Mouse (Mus musculus) midbrain, embryonic 16.5 days (tissue): ENCODE data around the gene Slc48a1. TPM values are rescaled to one million over a fixed set of nuclear protein-coding genes. Genes with fewer than 3 reads are reported as not detected.

Source experiments
- ATAC-seq: fragments of 200-750 bp; cut with Nextera tagmentation; 2 replicates; pipeline ENCODE4 v1.8.0; 2017; ENCODE audit warnings: moderate TSS enrichment
- H3K27ac ChIP-seq: fragments of 300-500 bp; sonication (generic); 2 replicates; pipeline ENCODE4 v1.5.1; 2014; ENCODE audit warnings: mild to moderate bottlenecking, low read length, mixed read lengths
- H3K27me3 ChIP-seq: fragments of 300-500 bp; sonication (generic); 2 replicates; pipeline ENCODE4 v1.6.1; 2014; ENCODE audit warnings: low read depth, low read length, mixed read lengths; ENCODE audit not compliant: control insufficient read depth, insufficient read depth
- H3K36me3 ChIP-seq: fragments of 300-500 bp; sonication (generic); 2 replicates; pipeline ENCODE4 v1.6.1; 2014; ENCODE audit warnings: mild to moderate bottlenecking, low read length, moderate library complexity, mixed read lengths; ENCODE audit not compliant: control insufficient read depth, insufficient read depth
- H3K4me1 ChIP-seq: fragments of 300-500 bp; sonication (generic); 2 replicates; pipeline ENCODE4 v1.6.1; 2014; ENCODE audit warnings: mild to moderate bottlenecking, low read length, mixed read lengths; ENCODE audit not compliant: control insufficient read depth, insufficient read depth
- H3K4me2 ChIP-seq: fragments of 300-500 bp; sonication (generic); 2 replicates; pipeline ENCODE4 v1.6.1; 2014; ENCODE audit warnings: mild to moderate bottlenecking, low read length, mixed read lengths
- H3K4me3 ChIP-seq: fragments of 300-500 bp; sonication (generic); 2 replicates; pipeline ENCODE4 v1.5.1; 2014; ENCODE audit warnings: low read depth, mild to moderate bottlenecking, low read length, moderate library complexity, mixed read lengths
- H3K9ac ChIP-seq: fragments of 300-500 bp; sonication (generic); 2 replicates; pipeline ENCODE4 v1.6.1; 2014; ENCODE audit warnings: low read depth, low read length, mixed read lengths
- H3K9me3 ChIP-seq: fragments of 300-500 bp; sonication (generic); replicated peaks from 2 replicates; pipeline ENCODE4 v1.6.1; 2014; ENCODE audit warnings: mild to moderate bottlenecking, low read length, mixed read lengths; ENCODE audit not compliant: control insufficient read depth, poor library complexity, severe bottlenecking
- WGBS: fragments of 180-500 bp; shearing (Covaris S2); extraction: QIAGEN DNeasy Blood & Tissue Kit; methylation state at CpG from one replicate; pipeline ENCODE4 v1.1.7; 2014; 5-methylcytosine and 5-hydroxymethylcytosine counted together
- polyA plus RNA-seq: library from polyadenylated mRNA; unstranded; fragments of >200 nt; fragmentation: Nextera tagmentation; extraction: Ambion mirVana; gene quantifications from 2 replicates; pipeline ENCODE4 v1.2.1, GENCODE M21; 2015

Slc48a1 gene
- polyA plus RNA-seq, 1 experiment from 2014 or later: 100 TPM

GRCm38 (mm10) chr15:97781961-97782748 lies 3.8 kb downstream of the Slc48a1 start:
- no peak overlapping the region for H3K27ac ChIP-seq
- peaks cover 18% of the 10 kb centered on the region; the same call in 1 of the 2 replicates for H3K4me1 ChIP-seq
- no peaks in the 10 kb centered on the region for H3K9me3 ChIP-seq
- WGBS: 8% methylated on average over 24 of the region's 24 CpGs
- H3K36me3 ChIP-seq: no peaks in the 10 kb centered on the region
- ATAC-seq: no peak
- peaks cover 3% of the 10 kb centered on the region; the same call in 1 of the 2 replicates for H3K27me3 ChIP-seq
- H3K9ac ChIP-seq: no peak overlapping the region
- no peak overlapping the region for H3K4me2 ChIP-seq
- no peak overlapping the region for H3K4me3 ChIP-seq

GRCm38 (mm10) chr15:97782749-97783105 lies 4.4 kb downstream of the Slc48a1 start:
- peaks cover 3% of the 10 kb centered on the region; the same call in 1 of the 2 replicates for H3K27me3 ChIP-seq
- H3K9ac ChIP-seq: no peak overlapping the region
- H3K36me3 ChIP-seq: no peaks in the 10 kb centered on the region
- no peak overlapping the region for H3K4me3 ChIP-seq
- 4% methylated on average over 9 of the region's 9 CpGs for WGBS
- H3K4me2 ChIP-seq: no peak overlapping the region
- ATAC-seq: no peak
- H3K4me1 ChIP-seq: peaks cover 19% of the 10 kb centered on the region; the same call in 1 of the 2 replicates
- H3K27ac ChIP-seq: no peak overlapping the region
- H3K9me3 ChIP-seq: no peaks in the 10 kb centered on the region

GRCm38 (mm10) chr15:97784092-97784559 lies 5.8 kb downstream of the Slc48a1 start:
- peak overlapping the region; percentile 93 for H3K9ac ChIP-seq
- 4% methylated on average over 29 of the region's 39 CpGs for whole genome bisulfite sequencing
- peak; percentile 87 for ATAC-seq
- no peaks in the 10 kb centered on the region for H3K9me3 ChIP-seq
- H3K27me3 ChIP-seq: peaks cover 3% of the 10 kb centered on the region; the same call in 1 of the 2 replicates
- peak overlapping the region; percentile 81 for H3K4me2 ChIP-seq
- peaks cover 19% of the 10 kb centered on the region; the same call in 1 of the 2 replicates for H3K4me1 ChIP-seq
- no peaks in the 10 kb centered on the region for H3K36me3 ChIP-seq
- peak overlapping the region; percentile 75 for H3K4me3 ChIP-seq
- peak overlapping the region; percentile 64 for H3K27ac ChIP-seq

GRCm38 (mm10) chr15:97784561-97785161 lies 6.3 kb downstream of the Slc48a1 start:
- peak overlapping the region; percentile 93 for H3K9ac ChIP-seq
- peak overlapping the region; percentile 75 for H3K4me3 ChIP-seq
- peak overlapping the region; percentile 64 for H3K27ac ChIP-seq
- H3K4me1 ChIP-seq: peaks cover 19% of the 10 kb centered on the region; the same call in 1 of the 2 replicates
- peak; percentile 70 for ATAC-seq
- peaks cover 3% of the 10 kb centered on the region; the same call in 1 of the 2 replicates for H3K27me3 ChIP-seq
- WGBS: 4% methylated on average over 42 of the region's 45 CpGs
- peaks cover under 1% of the 10 kb centered on the region; the same call in 1 of the 2 replicates for H3K36me3 ChIP-seq
- no peaks in the 10 kb centered on the region for H3K9me3 ChIP-seq
- peak overlapping the region; percentile 81 for H3K4me2 ChIP-seq

GRCm38 (mm10) chr15:97785731-97786411 lies 7.6 kb downstream of the Slc48a1 start:
- Histone ChIP-seq H3K27ac (no peak overlapping the region), H3K27me3 (peaks cover 3% of the 10 kb centered on the region; the same call in 1 of the 2 replicates), H3K9me3 (no peaks in the 10 kb centered on the region), H3K4me3 (no peak overlapping the region), H3K4me1 (peaks cover 17% of the 10 kb centered on the region; the same call in 1 of the 2 replicates), H3K36me3 (peaks cover 2% of the 10 kb centered on the region; the same call in 1 of the 2 replicates), H3K9ac (no peak overlapping the region), H3K4me2 (peak overlapping the region; percentile 4; the same call in 1 of the 2 replicates)
- 80% methylated on average over 9 of the region's 9 CpGs for WGBS
- ATAC-seq: no peak

GRCm38 (mm10) chr15:97786412-97787112 lies 8.2 kb downstream of the Slc48a1 start:
- H3K27me3 ChIP-seq: peaks cover 3% of the 10 kb centered on the region; the same call in 1 of the 2 replicates
- H3K9ac ChIP-seq: no peak overlapping the region
- H3K9me3 ChIP-seq: no peaks in the 10 kb centered on the region
- no peak overlapping the region for H3K27ac ChIP-seq
- WGBS: 87% methylated on average over 10 of the region's 10 CpGs
- peaks cover 17% of the 10 kb centered on the region; the same call in 1 of the 2 replicates for H3K4me1 ChIP-seq
- ATAC-seq: no peak
- H3K4me2 ChIP-seq: no peak overlapping the region
- H3K4me3 ChIP-seq: no peak overlapping the region
- H3K36me3 ChIP-seq: peaks cover 4% of the 10 kb centered on the region; the same call in 1 of the 2 replicates

- WGBS: 83% methylated on average over 7 of the region's 7 CpGs
- H3K4me1 ChIP-seq: peaks cover 17% of the 10 kb centered on the region; the same call in 1 of the 2 replicates
- no peaks in the 10 kb centered on the region for H3K9me3 ChIP-seq
- no peak for ATAC-seq
- H3K4me3 ChIP-seq: no peak overlapping the region
- H3K27me3 ChIP-seq: peaks cover 3% of the 10 kb centered on the region; the same call in 1 of the 2 replicates
- no peak overlapping the region for H3K9ac ChIP-seq
- no peak overlapping the region for H3K27ac ChIP-seq
- H3K36me3 ChIP-seq: peaks cover 4% of the 10 kb centered on the region; the same call in 1 of the 2 replicates
- no peak overlapping the region for H3K4me2 ChIP-seq
Measured at GRCm38 (mm10) chr15:97787148-97787798, 9.0 kb downstream of the Slc48a1 start.
